Comparison of ENCODE assay signal across 11 mouse cellular contexts in the genomic region with DNA sequence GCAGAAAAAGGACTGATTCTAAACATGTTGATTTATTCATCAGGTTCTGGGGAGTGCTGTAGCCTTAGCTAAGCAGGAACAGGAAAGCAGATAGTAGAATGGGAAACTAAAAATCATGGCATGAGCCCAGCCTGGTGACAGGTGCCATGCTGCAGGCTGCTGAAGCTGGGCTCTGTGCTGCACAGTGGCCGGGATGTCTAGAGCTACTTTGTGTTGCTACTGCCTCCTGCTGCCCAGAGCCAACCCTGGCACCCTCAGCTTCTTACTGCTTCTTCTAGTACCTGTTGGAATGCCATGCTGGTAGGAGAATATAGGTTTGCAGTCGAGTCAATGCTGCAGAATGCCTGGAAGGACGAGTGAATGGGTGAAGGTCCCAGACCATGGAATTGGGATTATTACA. TPM values are rescaled to one million over a fixed set of nuclear protein-coding genes. Genes with fewer than 3 reads are reported as not detected.
DNase-seq lines count a peak whose midpoint lies in the region; ATAC-seq and TF ChIP-seq lines count a peak whose summit lies in the region.
"Had no signal": no experiment of that assay in that cellular context is flagged by ENCODE, and none has a peak within 500 bp of the region (broad histone marks: within the 10 kb centered on the region; RNA-seq: fewer than 3 reads in every experiment).

No protein-coding gene starts in this region.

- H3K36me3 ChIP-seq in embryonic facial prominence, embryonic 14.5 days (ENCODE audit: control insufficient read depth, insufficient read depth, low read length), result peaks cover 16% of the 10 kb centered on the region; the same call in 1 of the 2 replicates
- peaks cover 17% of the 10 kb centered on the region for H3K36me3 ChIP-seq in embryonic facial prominence, embryonic 10.5 days (replicated peaks)
- 0 out of 2 replicates have a peak, but pooled peaks cover 2% of the 10 kb centered on the region for H3K36me3 ChIP-seq in ES-Bruce4 (ENCODE audit: control insufficient read depth, insufficient read depth, low read length, poor library complexity, severe bottlenecking)

- TF ChIP-seq EP300 in ES-Bruce4 (IDR thresholded peaks at IDR 0.05; ENCODE audit: insufficient read depth, low read depth, low read length), result no peak

- intact Hi-C loops in left cerebral cortex, postnatal 4 days (cut with DNase I), result no loop called here
- intact Hi-C loops in left cerebral cortex, postnatal 25 days (cut with DNase I), result no loop called here

- H3K4me1 ChIP-seq in embryonic facial prominence, embryonic 14.5 days (ENCODE audit: control insufficient read depth, insufficient read depth, low read length), result no peaks in the 10 kb centered on the region
- H3K4me1 ChIP-seq in embryonic facial prominence, embryonic 10.5 days, result 0 out of 2 replicates have a peak, but pooled peaks cover 5% of the 10 kb centered on the region
- no peaks in the 10 kb centered on the region for H3K4me1 ChIP-seq in ES-Bruce4 (ENCODE audit: control insufficient read depth, insufficient read depth, low read length)

- H3K4me2 ChIP-seq in embryonic facial prominence, embryonic 14.5 days (ENCODE audit: low read depth, low read length), result no peak overlapping the region

- WGBS in embryonic facial prominence, embryonic 14.5 days, result 67% methylated on average over 3 of the region's 3 CpGs
- 77% methylated on average over 3 of the region's 3 CpGs for WGBS in embryonic facial prominence, embryonic 10.5 days

- H3K9me3 ChIP-seq in embryonic facial prominence, embryonic 14.5 days (ENCODE audit: control insufficient read depth, low read length), result no peaks in the 10 kb centered on the region
- H3K9me3 ChIP-seq in embryonic facial prominence, embryonic 10.5 days, result no peaks in the 10 kb centered on the region
- H3K9me3 ChIP-seq in ES-Bruce4 (replicated peaks; ENCODE audit: control insufficient read depth, insufficient read depth, low read length, poor library complexity, severe bottlenecking), result no peaks in the 10 kb centered on the region

- H3K4me3 ChIP-seq in embryonic facial prominence, embryonic 14.5 days (ENCODE audit: low read depth, low read length), result no peak overlapping the region
- H3K4me3 ChIP-seq in embryonic facial prominence, embryonic 10.5 days, result no peak overlapping the region
- H3K4me3 ChIP-seq in ES-Bruce4 (ENCODE audit: low read depth, low read length), result no peak overlapping the region

- TF ChIP-seq POLR2A in ES-Bruce4 (IDR thresholded peaks at IDR 0.05; ENCODE audit: insufficient read depth, low read length), result no peak

- ATAC-seq in embryonic facial prominence, embryonic 14.5 days (ENCODE audit: low read depth), result 0 out of 2 replicates have a peak, but pooled peaks have one; percentile 50
- no peak for ATAC-seq in erythroid progenitor cell, adult 5-6 weeks (replicated peaks; ENCODE audit: low FRiP score, poor library complexity, severe bottlenecking)

- H3K27me3 ChIP-seq in embryonic facial prominence, embryonic 14.5 days (replicated peaks; ENCODE audit: control insufficient read depth, insufficient read depth, low read length), result no peaks in the 10 kb centered on the region
- H3K27me3 ChIP-seq in embryonic facial prominence, embryonic 10.5 days (replicated peaks; ENCODE audit: low read depth, poor library complexity, severe bottlenecking), result no peaks in the 10 kb centered on the region
- H3K27me3 ChIP-seq in ES-Bruce4 (ENCODE audit: control insufficient read depth, insufficient read depth, low read length, poor library complexity, severe bottlenecking), result no peaks in the 10 kb centered on the region

- TF ChIP-seq CTCF in ES-Bruce4 (IDR thresholded peaks at IDR 0.05; ENCODE audit: low read depth, low read length), result peak; percentile 15

- no peak for DNase-seq in embryonic facial prominence, embryonic 14.5 days (ENCODE audit: low spot score)
- no peak for DNase-seq in embryonic facial prominence, embryonic 10.5 days (ENCODE audit: low spot score)
- DNase-seq in left cerebral cortex, postnatal 4 days, result peak; percentile 23
- DNase-seq in left cerebral cortex, postnatal 25 days (ENCODE audit: low spot score in 2 of 2), result no peak
- peak; percentile 39 for DNase-seq in kidney, postnatal 14 days
- no peak for DNase-seq in gastrocnemius, postnatal 10 days
- DNase-seq: cerebellum, adult 9-10 months had no signal

- H3K9ac ChIP-seq in embryonic facial prominence, embryonic 14.5 days (ENCODE audit: low read depth, low read length), result no peak overlapping the region
- no peak overlapping the region for H3K9ac ChIP-seq in ES-Bruce4 (ENCODE audit: low read depth, poor library complexity, severe bottlenecking)

- H3K27ac ChIP-seq in embryonic facial prominence, embryonic 14.5 days (replicated peaks; ENCODE audit: low read depth, low read length), result no peak overlapping the region
- H3K27ac ChIP-seq in embryonic facial prominence, embryonic 10.5 days (replicated peaks), result no peak overlapping the region
- H3K27ac ChIP-seq in ES-Bruce4 (ENCODE audit: insufficient read depth, low read length), result no peak overlapping the region
- H3K27ac ChIP-seq: macrophage had no signal

RNA-seq across cellular contexts. Expression of a gene that starts 8.9 kb away (rescaled TPM):
- 54.2 and 55.8 TPM in 2 replicates for polyA plus RNA-seq in embryonic facial prominence, embryonic 14.5 days (2014; fragmentation: Nextera tagmentation; extraction: Ambion mirVana)
- 32.4 and 34.1 TPM in 2 replicates for polyA plus RNA-seq in embryonic facial prominence, embryonic 10.5 days (2016; fragmentation: Nextera tagmentation; extraction: Ambion mirVana)
- total RNA-seq in left cerebral cortex, postnatal 4 days (2021), result 10 to 100 TPM; 34.1 to 43.3 TPM
- total RNA-seq in left cerebral cortex, postnatal 25 days (2021), result 10 to 100 TPM; 47.4 to 48.1 TPM
- polyA plus RNA-seq in ES-Bruce4 (2011; ENCODE audit: insufficient read depth, insufficient read length, low read depth, missing spikeins), result 22.0 and 23.8 TPM in 2 replicates
- total RNA-seq in gastrocnemius, postnatal 10 days (2021), result 10 to 100 TPM; 26.8 to 27.9 TPM
- 9.4 and 21.4 TPM in 2 replicates for total RNA-seq in erythroid progenitor cell, adult 5-6 weeks (2015; ENCODE audit: low replicate concordance)
- total RNA-seq in erythroid progenitor cell, adult 5-6 weeks (2017; ENCODE audit: low replicate concordance), result 17.6 and 27.5 TPM in 2 replicates

RNA-seq across cellular contexts. Expression of a gene that starts 54.7 kb away (rescaled TPM):
- polyA plus RNA-seq in embryonic facial prominence, embryonic 14.5 days (2014; fragmentation: Nextera tagmentation; extraction: Ambion mirVana), result 2.9 and 3.1 TPM in 2 replicates
- 0.93 and 1.3 TPM in 2 replicates for polyA plus RNA-seq in embryonic facial prominence, embryonic 10.5 days (2016; fragmentation: Nextera tagmentation; extraction: Ambion mirVana)
- 10 to 100 TPM; 37.3 to 47.7 TPM for total RNA-seq in left cerebral cortex, postnatal 4 days (2021)
- 100 to 1,000 TPM; 137 to 159 TPM for total RNA-seq in left cerebral cortex, postnatal 25 days (2021)
- polyA plus RNA-seq in ES-Bruce4 (2011; ENCODE audit: insufficient read depth, insufficient read length, low read depth, missing spikeins), result 0.67 and 0.97 TPM in 2 replicates
- total RNA-seq in gastrocnemius, postnatal 10 days (2021), result 1 to 10 TPM; 1.7 to 5.3 TPM
- total RNA-seq in erythroid progenitor cell, adult 5-6 weeks (2015; ENCODE audit: low replicate concordance), result not detected in 2 replicates
- not detected in 2 replicates for total RNA-seq in erythroid progenitor cell, adult 5-6 weeks (2017; ENCODE audit: low replicate concordance)
- total RNA-seq: heart, postnatal 25 days had no signal
- polyA plus RNA-seq: macrophage had no signal

Comparison
In these comparisons a context has a peak if more than half of its experiments do, and no peak if none do; other contexts are left out.
1. DNase-seq: peak in left cerebral cortex, postnatal 4 days (single experiment) and kidney, postnatal 14 days (single experiment); none in embryonic facial prominence, embryonic 14.5 days (single experiment), embryonic facial prominence, embryonic 10.5 days (single experiment), left cerebral cortex, postnatal 25 days (0 of 2) and gastrocnemius, postnatal 10 days (single experiment).
2. RNA of a gene that starts 54.7 kb away (total RNA-seq): 137 to 159 TPM in left cerebral cortex, postnatal 25 days and 37.3 to 47.7 TPM in left cerebral cortex, postnatal 4 days; 1.7 to 5.3 TPM in gastrocnemius, postnatal 10 days and not detected in erythroid progenitor cell, adult 5-6 weeks; every median in the first group is over 4 times any median in the second.